Mouse (Mus musculus): ENCODE results near the gene Ctc1.

DNA sequence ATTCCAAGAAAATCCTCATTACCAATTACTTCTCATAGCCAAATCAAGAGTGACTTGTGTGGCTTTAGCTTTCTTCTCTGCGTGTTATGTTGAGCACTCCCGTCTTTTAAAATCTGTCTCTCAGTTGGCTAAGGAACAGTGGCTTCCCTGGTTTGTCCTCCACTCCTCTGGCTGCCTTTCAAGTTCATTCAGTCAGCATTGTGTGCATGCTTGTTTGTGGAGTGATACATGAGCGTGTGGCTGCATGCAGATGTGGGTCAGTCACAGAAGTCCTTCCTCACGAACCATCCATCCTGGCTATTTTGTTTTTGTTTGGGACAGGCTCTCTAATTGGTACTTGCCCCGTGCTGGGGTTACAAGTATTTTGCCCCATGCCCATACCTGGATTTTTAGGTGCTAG lies 60.9 kb downstream of the Ctc1 start:
- TF ChIP-seq CTCF (conservative IDR thresholded peaks at IDR 0.05; ENCODE audit: low read length) (no peak), NANOG (IDR thresholded peaks at IDR 0.05; ENCODE audit: borderline replicate concordance, low read length) (no peak), POU5F1 (IDR thresholded peaks at IDR 0.05; ENCODE audit: borderline replicate concordance, low read length) (no peak)

Measured in E14TG2a.4 (cell line).